Mouse (Mus musculus) liver, embryonic 14.5 days (tissue): ENCODE data around the gene Snai3. TPM values are rescaled to one million over a fixed set of nuclear protein-coding genes. Genes with fewer than 3 reads are reported as not detected.
A peak's percentile ranks its signal among the peaks of the same experiment; 100 is the strongest.

ENCODE experiments used
- ATAC-seq: fragments of 200-750 bp; cut with Nextera tagmentation; 2 replicates; pipeline ENCODE4 v1.8.0; 2017; ENCODE audit warnings: moderate number of reproducible peaks, mild to moderate bottlenecking, moderate library complexity; ENCODE audit not compliant: insufficient read depth
- DNase-seq, 3 experiments: peaks; one replicate each; pipeline ENCODE4 v3.0.0-alpha.2; 2012 to 2013; ENCODE audit warnings: low read depth in 3 of 3, low spot score in 3 of 3
- H3K27ac ChIP-seq: fragments of 300-500 bp; sonication (generic); 2 replicates; pipeline ENCODE4 v1.5.1; 2014; ENCODE audit warnings: moderate library complexity, mild to moderate bottlenecking, control low read depth, inconsistent platforms
- H3K27me3 ChIP-seq: fragments of 300-500 bp; sonication (generic); 2 replicates; pipeline ENCODE4 v1.6.1; 2014; ENCODE audit warnings: mild to moderate bottlenecking, low read length, moderate library complexity; ENCODE audit not compliant: control insufficient read depth, insufficient read depth
- H3K36me3 ChIP-seq: fragments of 300-500 bp; sonication (generic); replicated peaks from 2 replicates; pipeline ENCODE4 v1.6.1; 2014; ENCODE audit warnings: low read depth; ENCODE audit not compliant: control insufficient read depth, insufficient read depth
- H3K4me1 ChIP-seq, 2 experiments: fragments of 200-500 bp in 1 of 2; fragments of 300-500 bp in 1 of 2; sonication (generic) in 1 of 2; replicated peaks; 2 replicates each; pipeline ENCODE4 v1.6.1; 2012 to 2014; ENCODE audit warnings: antibody characterized with exemption in 1 of 2, inconsistent platforms in 1 of 2, low read length in 1 of 2; ENCODE audit not compliant: control insufficient read depth in 2 of 2, insufficient read depth in 2 of 2
- H3K4me2 ChIP-seq: fragments of 300-500 bp; sonication (generic); 2 replicates; pipeline ENCODE4 v1.6.1; 2014; ENCODE audit warnings: low read depth, mild to moderate bottlenecking, control low read depth, moderate library complexity
- H3K4me3 ChIP-seq, 2 experiments: fragments of 200-500 bp in 1 of 2; fragments of 300-500 bp in 1 of 2; sonication (generic) in 1 of 2; 2 replicates each; pipeline ENCODE4 v1.5.1; 2012 to 2014; ENCODE audit warnings: low read depth in 2 of 2, low read length in 2 of 2, mild to moderate bottlenecking in 2 of 2, control low read depth in 1 of 2, inconsistent platforms in 1 of 2, moderate library complexity in 1 of 2; ENCODE audit not compliant: insufficient read depth in 1 of 2
- H3K9ac ChIP-seq: fragments of 300-500 bp; sonication (generic); replicated peaks from 2 replicates; pipeline ENCODE4 v1.6.1; 2014; ENCODE audit warnings: mild to moderate bottlenecking, control low read depth, moderate library complexity
- H3K9me3 ChIP-seq: fragments of 300-500 bp; sonication (generic); 2 replicates; pipeline ENCODE4 v1.6.1; 2016; ENCODE audit warnings: low read length, mixed read lengths; ENCODE audit not compliant: control insufficient read depth
- CTCF ChIP-seq: IDR thresholded peaks from 2 replicates; pipeline ENCODE4 v1.5.1; 2016; ENCODE audit warnings: antibody characterized with exemption, low read depth, control low read depth
- EP300 ChIP-seq: IDR thresholded peaks from 2 replicates; pipeline ENCODE4 v1.6.1; 2016; ENCODE audit warnings: antibody characterized with exemption, low read depth
- WGBS: fragments of 180-500 bp; shearing (Covaris S2); extraction: QIAGEN DNeasy Blood & Tissue Kit; methylation state at CpG from one replicate; pipeline ENCODE4 v1.1.7; 2014; ENCODE audit not compliant: insufficient replicate concordance; 5-methylcytosine and 5-hydroxymethylcytosine counted together
- polyA plus RNA-seq, 2 experiments: library from polyadenylated mRNA; depleted of rRNA in 1 of 2; stranded (reverse) in 1 of 2; unstranded in 1 of 2; fragments of >200 nt; fragmentation: Nextera tagmentation in 1 of 2; extraction: Ambion mirVana in 1 of 2; gene quantifications; 2 replicates each; pipeline versions ENCODE4 v1.2.1 to v1.2.3; 2012 to 2014

The Snai3 gene
- polyA plus RNA-seq, 2 experiments: 0.16 to 0.41 TPM

- Histone ChIP-seq H3K27me3 (no peaks in the 10 kb centered on the region), H3K4me3 (no peak overlapping the region), H3K4me1 (no peaks in the 10 kb centered on the region), H3K36me3 (peaks cover 92% of the 10 kb centered on the region), H3K9ac (no peak overlapping the region), H3K27ac (no peak overlapping the region), H3K9me3 (no peaks in the 10 kb centered on the region), H3K4me2 (no peak overlapping the region)
- WGBS: 74% methylated on average over 12 of the region's 12 CpGs
- DNase-seq (no peak), ATAC-seq (no peak)
- TF ChIP-seq CTCF (no peak), EP300 (no peak)
Measured at GRCm38 (mm10) chr8:122484831-122485230, 24.3 kb upstream of the Snai3 start.

GRCm38 (mm10) chr8:122483877-122484276, 23.3 kb upstream of the Snai3 start:
- H3K4me2 ChIP-seq: no peak overlapping the region
- no peaks in the 10 kb centered on the region for H3K4me1 ChIP-seq
- no peak overlapping the region for H3K4me3 ChIP-seq
- no peaks in the 10 kb centered on the region for H3K27me3 ChIP-seq
- no peaks in the 10 kb centered on the region for H3K9me3 ChIP-seq
- no peak overlapping the region for H3K9ac ChIP-seq
- WGBS: 91% methylated on average over 7 of the region's 7 CpGs
- no peak for DNase-seq
- peaks cover 83% of the 10 kb centered on the region for H3K36me3 ChIP-seq
- TF ChIP-seq CTCF (peak; percentile 74), EP300 (no peak)
- ATAC-seq: no peak
- no peak overlapping the region for H3K27ac ChIP-seq

- DNase-seq (no peak), ATAC-seq (no peak)
- Histone ChIP-seq H3K4me2 (no peak overlapping the region), H3K27me3 (no peaks in the 10 kb centered on the region), H3K27ac (no peak overlapping the region), H3K9me3 (no peaks in the 10 kb centered on the region), H3K9ac (no peak overlapping the region), H3K4me3 (no peak overlapping the region), H3K36me3 (peaks cover 69% of the 10 kb centered on the region), H3K4me1 (no peaks in the 10 kb centered on the region)
- 98% methylated on average over 8 of the region's 8 CpGs for WGBS
- TF ChIP-seq EP300: no peak
- no peak for TF ChIP-seq CTCF
Measured at GRCm38 (mm10) chr8:122482448-122482847, 21.9 kb upstream of the Snai3 start.

GRCm38 (mm10) chr8:122475580-122476320, 15.2 kb upstream of the Snai3 start, which contains the start of the genes Rnf166 and Ctu2:
TSS of gene Rnf166 (minus strand) at chr8:122476064.
TSS of gene Ctu2 (plus strand) at chr8:122476143.
- ATAC-seq: peak; percentile 87

GRCm38 (mm10) chr8:122474951-122475560, 14.5 kb upstream of the Snai3 start:
- H3K4me3 ChIP-seq: peak overlapping the region; percentile 88 to 94
- peak overlapping the region; percentile 86 for H3K4me2 ChIP-seq
- no peaks in the 10 kb centered on the region for H3K27me3 ChIP-seq
- no peaks in the 10 kb centered on the region for H3K9me3 ChIP-seq
- peak; percentile 42 for ATAC-seq
- H3K9ac ChIP-seq: peak overlapping the region; percentile 87
- H3K27ac ChIP-seq: peak overlapping the region; percentile 32
- no peaks in the 10 kb centered on the region; the same call in none of the 2 replicates for H3K36me3 ChIP-seq
- 2% methylated on average over 16 of the region's 16 CpGs for WGBS
- peaks cover 2 to 5% of the 10 kb centered on the region in 2 experiments for H3K4me1 ChIP-seq
- DNase-seq: peak in 1 of 3 experiments; percentile 34
- TF ChIP-seq CTCF (no peak), EP300 (no peak)

More at GRCm38 (mm10) chr8:122475580-122476320, 15.2 kb upstream of the Snai3 start, which contains the start of the genes Rnf166 and Ctu2:
- Histone ChIP-seq H3K4me3 (peak within 1 kb of the TSS; percentile 88 to 94), H3K9me3 (no peaks in the 10 kb centered on the region), H3K27ac (peak within 1 kb of the TSS; percentile 32), H3K9ac (peak within 1 kb of the TSS; percentile 87), H3K4me2 (peak within 1 kb of the TSS; percentile 86), H3K36me3 (peaks cover 2% of the 10 kb centered on the region), H3K27me3 (no peaks in the 10 kb centered on the region), H3K4me1 (peaks cover 2 to 5% of the 10 kb centered on the region in 2 experiments)
- peak; percentile 75 to 80 (median 78) for DNase-seq
- TF ChIP-seq EP300: no peak
- whole genome bisulfite sequencing: under 1% methylated on average over 102 of the region's 103 CpGs
